Mouse (Mus musculus) layer of hippocampus, postnatal 14 days (tissue): ENCODE data around the gene Sf3a1. TPM values are rescaled to one million over a fixed set of nuclear protein-coding genes. Genes with fewer than 3 reads are reported as not detected.

Source experiments
- DNase-seq, 2 experiments: peaks; one replicate each; pipeline ENCODE4 v3.0.0; 2021 to 2022; ENCODE audit warnings: low spot score in 2 of 2, mixed read lengths in 1 of 2
- total RNA-seq, 2 experiments: library from RNA; stranded (reverse); gene quantifications; 2 replicates each; pipeline ENCODE4 v1.2.3; 2021

The Sf3a1 gene
- total RNA-seq, 2 experiments from 2014 or later: 68.8 to 72.5 TPM

DNA sequence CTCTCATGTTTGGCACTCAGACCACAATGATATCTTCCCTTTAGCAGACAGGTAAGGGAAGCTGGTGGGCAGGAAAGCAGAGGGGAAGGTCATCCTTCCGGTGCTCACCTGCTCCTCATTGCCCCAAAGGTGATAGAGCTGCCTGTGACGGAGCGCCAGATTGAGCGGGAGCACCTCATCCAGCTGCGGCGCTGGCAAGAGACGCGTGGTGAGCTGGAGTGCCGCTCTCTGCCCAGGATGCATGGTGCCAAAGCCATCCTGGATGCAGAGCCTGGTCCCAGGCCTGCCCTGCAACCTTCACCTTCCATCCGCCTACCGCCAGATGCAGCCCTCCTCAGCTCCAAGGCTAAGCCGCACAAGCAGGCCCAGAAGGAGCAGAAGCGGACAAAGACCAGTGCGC is 54.4 kb downstream of the Sf3a1 start:
- no peak for DNase-seq

DNA sequence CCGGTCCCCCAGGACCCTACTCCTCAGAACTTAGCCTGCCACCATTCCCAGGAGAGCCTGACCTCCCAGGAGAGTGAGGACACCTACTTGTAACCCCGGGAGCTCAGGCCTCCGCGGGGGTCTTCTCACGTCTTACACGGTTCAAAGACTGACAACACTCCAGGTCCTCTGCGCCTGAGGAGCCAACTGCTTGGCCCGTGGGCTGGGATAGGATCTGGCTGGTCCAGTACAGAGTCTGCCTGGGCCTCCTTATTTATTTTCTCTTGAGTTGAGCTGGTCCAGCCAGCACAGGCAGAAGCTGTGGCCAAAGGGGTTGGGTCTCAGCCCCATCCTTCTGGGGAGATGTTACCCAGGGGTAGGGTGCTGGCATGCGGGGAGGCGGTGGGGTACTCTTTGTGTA is 54.9 kb downstream of the Sf3a1 start:
- DNase-seq: no peak

DNA sequence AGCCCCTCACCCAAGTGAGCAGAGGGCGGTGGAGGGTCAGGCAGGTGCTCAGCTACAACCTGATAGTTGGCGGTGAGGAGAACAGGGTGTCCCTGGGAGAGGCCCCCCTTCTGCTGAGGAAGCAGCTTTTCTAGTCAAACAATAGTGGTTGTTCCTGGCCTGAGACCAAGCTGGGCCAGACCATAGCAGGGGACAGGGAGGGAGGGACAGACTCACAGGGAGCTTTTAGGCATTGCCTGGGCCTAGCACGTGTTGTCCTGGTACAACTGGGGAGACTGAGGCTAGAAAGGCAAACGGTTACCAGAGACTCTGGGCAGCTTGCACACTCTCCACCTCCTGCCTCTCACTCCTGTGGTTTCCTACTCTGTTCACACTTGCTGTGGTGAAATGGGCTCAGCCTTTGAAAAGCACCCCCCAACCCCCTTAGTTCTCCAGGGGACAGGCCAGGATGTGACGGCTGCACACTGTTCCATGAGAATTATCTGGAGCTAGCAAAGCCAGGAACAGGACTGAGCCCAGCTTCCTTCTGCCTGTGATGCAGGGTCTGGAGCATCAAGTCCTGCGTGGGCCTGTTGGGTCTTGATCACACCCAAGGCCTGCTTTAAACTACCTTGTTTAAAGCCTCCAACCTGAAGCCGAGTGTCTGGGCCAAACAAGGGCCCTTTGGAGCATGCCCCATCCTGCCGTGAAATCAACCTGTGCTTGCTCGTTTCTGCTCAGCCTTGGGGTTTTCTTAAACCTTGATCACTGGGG is 56.3 kb downstream of the Sf3a1 start:
- peak in 1 of 2 experiments; percentile 23 for DNase-seq

DNA sequence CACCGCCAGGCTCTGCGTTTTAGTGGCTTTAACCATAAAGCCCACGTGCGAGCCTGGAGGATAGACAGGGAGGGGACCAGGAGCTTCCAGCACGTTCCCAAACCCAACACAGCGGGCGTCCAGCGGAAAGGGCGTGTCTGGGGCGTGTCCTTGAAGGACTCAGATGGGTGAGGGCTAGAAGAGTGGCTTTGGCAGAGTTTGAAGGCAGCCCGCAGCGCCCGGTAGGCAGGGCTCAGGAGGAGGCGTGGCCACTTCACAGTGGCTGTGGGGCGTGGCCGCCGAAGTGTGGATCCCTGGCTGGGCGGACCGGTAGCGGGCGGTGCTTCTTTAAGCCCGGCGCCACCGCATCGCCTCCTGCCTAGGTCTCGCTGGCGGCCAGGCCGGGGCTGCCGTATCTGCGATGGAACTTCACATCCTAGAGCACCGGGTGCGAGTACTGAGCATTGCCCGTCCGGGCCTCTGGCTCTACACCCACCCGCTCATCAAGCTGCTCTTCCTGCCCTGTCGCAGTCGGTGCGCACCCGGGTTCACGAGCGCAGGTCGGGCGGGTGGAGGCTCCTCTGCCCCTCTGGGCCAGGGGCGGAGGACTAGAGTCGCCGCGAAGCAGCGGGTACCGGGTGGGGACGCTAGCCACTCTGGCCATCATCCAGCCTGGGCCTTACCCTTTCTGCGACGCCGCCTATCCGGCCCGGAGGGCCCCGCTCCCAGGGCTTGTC is 57.9 kb downstream of the Sf3a1 start, which contains the start of gene Castor1:
Gene Castor1, plus strand, starts transcription at position 312 of the 716 bp plus-strand sequence.
- DNase-seq: peak; percentile 34 to 55

DNA sequence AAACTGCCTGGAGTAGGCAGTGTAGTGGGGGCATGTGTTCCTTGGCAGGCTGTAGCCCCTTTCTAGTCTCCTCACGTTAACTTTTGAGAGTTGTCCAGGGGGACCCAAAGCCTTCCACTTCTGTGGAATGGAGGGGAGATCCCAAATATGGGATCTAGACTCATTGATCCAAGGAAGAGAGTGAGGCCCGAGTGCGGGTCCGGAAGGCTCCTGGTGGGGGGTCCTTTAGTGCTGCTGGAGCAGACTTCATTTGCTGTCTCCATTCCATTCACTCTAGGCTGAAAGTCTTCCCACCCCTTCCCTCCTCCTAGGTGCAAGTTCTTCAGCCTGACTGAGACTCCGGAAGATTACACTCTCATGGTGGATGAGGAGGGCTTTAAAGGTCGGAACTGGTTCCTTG is 58.5 kb downstream of the Sf3a1 start:
- DNase-seq: no peak

DNA sequence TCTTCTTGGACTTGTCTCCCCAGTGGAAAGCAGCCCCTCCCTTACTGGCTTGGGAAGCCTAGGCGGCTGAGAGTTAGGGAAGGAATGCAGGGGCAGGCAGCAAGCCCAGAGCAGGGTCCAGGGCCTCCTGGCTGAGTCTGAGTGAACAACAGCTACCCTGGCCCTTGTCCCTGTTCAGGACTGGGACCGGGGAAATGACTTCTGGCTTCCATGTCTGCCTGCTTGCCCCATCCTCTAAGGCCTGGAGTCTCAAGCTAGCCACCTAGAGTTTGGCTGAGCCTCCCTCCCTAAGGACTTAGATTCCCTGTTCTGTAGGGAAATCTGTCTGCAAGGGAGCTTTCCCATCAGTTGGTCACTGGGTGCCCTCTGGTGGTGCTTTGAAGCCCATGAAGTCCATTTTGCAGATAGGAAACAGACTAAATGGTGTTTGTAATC is 59.2 kb downstream of the Sf3a1 start:
- peak; percentile 65 to 80 for DNase-seq

DNA sequence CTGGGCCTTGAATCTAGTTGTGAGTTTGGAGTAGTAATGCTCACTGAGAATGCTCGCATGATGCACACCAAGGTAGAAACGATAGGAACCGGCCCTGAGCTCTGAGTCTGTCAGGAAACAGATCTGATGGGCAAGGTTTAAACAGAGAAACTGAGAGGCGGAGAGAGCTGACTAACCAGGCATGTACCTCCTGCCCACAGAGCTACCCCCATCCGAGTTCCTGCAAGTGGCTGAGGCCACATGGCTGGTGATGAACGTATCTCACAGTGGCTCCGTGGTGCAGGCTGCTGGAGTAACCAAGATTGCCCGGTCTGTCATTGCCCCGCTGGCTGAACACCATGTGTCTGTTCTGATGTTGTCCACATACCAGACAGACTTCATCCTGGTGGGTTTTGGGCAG is 59.8 kb downstream of the Sf3a1 start:
- no peak for DNase-seq

DNA sequence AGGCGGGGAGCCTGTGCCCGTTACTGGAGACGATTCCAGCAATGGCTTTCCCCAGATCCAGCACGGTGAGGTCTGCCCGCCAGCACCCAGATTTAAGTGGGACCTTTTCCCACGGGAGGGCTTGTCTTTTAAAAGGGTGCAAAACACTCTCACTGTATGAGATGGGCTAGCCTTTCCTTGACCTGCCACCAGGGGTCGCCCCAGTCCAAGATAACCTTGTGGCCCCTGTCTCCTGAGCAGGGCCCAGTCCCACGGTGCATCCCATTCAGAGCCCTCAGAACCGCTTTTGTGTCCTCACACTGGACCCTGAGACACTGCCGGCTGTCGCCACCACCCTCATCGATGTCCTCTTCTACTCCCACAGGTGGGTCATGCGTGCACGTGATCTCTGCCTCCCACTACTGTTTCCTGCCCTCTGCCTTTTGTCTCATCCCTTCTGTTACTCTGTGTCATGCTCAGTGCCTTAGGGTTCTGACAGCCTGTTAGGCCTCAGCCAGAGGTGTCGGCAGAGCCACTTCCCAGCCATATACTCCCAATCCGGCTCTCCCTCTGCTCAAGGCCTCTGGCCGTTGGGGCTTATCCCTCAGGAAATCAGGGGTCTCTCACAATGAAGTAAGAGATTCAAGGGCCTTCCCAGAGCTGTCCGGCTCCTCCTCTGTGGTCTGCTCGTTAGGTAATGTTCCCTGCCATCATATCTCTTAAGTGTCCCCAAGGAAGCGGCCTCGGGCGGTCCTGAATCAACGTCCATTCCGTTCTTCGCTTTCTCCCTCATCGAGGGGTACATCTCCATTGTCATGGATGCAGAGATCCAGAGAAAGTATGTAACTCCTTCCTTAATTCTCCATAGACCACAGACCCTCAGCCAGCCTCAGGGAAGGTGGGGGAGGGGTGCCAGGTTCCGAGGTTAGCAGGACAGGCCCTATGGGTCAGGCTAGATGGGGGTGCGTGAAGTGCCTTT is 60.6 kb downstream of the Sf3a1 start:
- DNase-seq: peak; percentile 64 to 71

DNA sequence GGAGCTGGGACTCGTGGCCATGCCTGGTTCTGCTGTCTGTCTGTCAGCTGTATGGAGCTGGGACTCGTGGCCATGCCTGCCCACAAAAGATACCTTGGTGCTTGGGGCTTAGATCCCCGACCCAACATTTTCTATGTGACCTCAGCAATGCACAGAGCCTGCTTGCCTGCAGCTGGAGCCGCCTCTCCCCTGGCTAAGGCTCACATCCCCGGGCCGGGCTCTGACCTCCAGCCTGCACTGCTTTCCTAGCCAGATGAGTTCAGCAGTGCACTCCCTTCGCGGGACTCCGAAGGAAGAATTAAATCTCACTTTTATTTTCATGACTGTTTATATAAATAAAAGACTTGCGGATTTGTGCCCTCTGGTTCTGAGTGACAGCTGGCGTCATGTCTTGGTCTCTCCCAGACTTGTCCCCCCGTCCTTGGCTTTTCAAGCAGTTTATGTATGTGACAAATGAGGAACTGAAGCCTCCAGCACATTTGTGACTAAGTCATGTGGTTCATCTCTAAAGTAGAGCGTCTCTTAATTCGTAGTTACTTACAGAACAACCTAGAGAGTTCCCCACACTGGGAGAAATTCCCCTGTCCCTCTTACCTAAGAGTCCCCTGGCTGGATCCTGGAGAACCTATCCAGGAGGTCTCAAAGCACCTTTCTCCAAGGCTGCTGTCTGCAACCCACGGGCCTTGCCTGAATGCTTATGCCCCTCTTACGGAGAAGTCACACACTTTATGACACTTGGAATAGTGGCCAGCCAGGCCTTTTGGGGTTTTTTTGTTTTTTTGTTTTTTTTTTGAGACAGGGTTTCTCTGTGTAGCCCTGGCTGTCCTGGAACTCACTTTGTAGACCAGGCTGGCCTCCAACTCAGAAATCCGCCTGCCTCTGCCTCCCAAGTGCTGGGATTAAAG is 62.1 kb downstream of the Sf3a1 start:
- no peak for DNase-seq

DNA sequence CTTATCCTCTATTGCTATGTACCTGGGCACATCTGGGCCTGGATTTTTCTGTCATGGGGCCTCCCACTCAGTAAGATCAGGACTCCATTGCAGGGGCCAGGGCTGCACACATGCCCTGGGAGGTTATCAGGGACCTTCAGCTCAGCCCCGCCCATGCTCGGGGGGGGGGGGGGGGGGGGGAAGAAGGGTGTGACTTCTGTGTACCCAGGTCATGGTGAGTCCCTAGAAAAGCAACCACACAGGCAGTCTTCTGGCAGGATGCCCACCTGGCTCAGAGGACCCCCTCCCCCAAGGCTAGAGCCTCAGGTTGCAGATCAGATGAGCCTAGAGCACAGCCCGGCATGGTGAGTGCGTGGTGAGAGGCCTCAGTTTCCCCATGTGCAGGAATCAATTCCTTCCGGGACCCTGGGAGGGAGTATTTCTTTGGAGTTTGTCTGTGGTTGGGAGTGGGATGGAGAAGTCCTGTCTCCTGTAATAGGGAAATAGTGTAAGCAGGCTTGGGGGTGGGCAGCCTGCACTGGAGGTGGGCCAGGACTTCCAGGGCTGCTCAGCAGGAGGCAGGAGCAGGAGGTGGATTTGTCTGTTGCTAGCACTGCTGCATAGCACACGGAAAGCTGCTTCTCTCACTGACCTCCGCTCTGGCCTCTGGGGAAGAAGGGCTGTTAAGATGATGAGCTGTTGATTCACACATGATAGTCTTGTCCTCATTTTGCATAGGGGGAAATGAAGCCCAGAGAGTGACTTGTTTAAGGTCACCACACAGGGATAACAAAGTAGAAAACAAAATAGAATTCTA is 63.4 kb downstream of the Sf3a1 start:
- DNase-seq: no peak

DNA sequence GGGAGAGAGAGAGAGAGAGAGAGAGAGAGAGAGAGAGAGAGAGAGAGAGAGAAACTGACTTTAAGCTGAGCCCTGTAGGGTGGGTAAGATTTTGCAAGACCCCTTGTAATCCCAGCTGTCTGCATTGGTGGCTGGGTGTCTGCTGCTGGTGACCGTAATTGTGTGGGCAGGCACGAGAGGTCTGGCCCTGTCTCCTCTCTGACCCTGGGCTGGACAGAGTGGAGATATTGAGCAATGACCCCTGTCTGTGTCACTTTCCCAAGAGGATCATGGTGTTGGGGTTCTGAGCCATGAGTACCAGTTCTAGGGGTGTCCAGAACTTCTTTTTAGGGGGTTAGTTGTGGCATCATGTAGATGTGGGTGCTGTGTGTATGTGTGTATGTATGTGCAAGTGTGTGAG is 64.1 kb downstream of the Sf3a1 start:
- DNase-seq: no peak

DNA sequence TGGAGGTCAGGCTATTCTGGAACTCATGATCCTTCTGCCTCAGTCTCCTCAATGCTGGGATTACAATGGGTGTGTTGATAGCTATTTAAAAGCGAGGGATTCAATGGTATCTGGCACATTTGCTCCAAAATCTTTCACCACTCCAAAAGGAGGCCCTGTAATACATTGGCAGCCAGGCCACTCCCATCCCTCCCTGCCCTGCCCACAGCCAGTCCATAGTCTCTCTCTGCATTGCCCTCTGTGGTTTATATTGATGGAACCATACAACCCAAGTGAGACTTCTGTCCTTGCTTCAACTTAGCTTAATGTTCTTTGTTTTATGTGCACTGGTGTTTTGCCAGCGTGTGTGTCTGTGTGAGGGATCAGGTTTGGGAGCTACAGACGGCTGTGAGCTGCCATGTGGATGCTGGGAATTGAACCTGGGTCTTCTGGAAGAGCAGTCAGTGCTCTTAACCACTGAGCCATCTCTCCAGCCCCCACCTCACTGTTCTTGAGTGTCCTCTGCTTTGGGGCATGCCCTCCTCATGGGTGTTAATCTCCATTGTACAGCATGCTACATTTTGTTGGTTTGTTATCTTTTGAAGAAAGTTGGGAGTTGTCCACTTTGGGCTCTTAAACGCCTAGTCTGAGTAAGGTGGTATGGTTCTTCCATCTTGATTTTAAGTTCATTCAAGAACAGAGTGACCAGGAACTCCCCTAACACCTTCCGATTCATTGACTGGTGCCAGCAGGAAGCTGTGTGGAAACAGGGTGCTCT is 66.6 kb downstream of the Sf3a1 start:
- no peak for DNase-seq

DNA sequence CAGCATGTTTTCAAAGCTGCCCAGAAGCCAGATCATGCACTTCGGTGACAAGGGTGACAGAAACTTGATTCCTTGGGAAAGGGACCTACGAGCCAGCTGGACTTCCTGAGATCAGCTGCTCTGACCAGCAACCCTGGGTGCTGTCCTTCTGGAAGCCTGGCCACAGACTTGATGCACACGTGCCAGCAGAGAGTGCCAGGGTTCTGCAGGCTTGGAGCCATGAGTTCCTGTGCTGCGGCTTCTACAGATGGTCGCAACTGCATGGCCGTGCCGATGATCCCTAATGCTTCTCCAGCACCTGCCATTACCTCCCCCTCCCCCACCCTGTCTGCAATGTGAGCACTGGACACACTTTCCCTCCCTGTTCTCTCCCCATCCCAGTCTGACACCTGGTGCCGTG is 68.3 kb downstream of the Sf3a1 start:
- peak in 1 of 2 experiments; percentile 36 for DNase-seq

DNA sequence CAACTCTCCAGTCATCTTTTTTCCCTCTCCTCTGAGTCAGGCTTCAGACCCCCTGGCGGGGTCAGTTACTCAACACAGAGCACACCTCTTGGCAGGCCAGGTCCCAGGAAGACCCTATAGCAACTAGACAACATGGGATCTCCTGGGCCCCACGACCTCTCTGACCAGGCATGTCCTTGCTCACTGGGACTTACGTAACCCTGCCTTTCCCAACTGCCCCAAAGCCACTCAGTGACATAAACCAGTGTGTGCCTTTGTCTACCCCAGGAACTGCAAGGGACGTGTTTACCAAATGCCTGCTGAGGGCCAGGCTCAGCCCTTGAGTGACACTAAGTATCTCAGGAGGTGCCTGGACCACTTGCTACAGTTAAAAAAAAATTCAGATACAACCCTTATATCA is 69.7 kb downstream of the Sf3a1 start:
- DNase-seq: no peak

DNA sequence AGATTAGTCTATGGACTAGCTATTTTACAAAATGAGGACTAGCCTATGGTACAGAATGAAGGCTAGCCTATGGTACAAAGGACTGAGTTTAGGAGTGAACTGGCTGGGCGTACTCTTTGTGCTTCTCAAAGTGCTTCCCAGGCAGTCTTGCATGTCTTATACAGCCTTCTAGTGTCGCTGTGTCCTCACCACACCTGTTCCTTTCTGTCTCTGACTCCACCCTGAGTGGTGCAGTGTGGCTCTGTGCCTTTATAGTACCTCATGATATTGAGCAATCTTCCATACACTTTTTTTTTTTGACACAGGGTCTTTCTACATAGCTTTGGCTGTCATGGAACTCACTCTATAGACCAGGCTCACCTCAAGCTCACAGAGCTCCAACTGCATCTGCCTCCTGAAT is 71.3 kb downstream of the Sf3a1 start:
- DNase-seq: no peak
